Mouse (Mus musculus): ENCODE results near the gene Esp36. TPM values are rescaled to one million over a fixed set of nuclear protein-coding genes. Genes with fewer than 3 reads are reported as not detected.

The Esp36 gene
- not detected in 2 replicates for polyA plus RNA-seq (2012; rRNA removed)

DNA sequence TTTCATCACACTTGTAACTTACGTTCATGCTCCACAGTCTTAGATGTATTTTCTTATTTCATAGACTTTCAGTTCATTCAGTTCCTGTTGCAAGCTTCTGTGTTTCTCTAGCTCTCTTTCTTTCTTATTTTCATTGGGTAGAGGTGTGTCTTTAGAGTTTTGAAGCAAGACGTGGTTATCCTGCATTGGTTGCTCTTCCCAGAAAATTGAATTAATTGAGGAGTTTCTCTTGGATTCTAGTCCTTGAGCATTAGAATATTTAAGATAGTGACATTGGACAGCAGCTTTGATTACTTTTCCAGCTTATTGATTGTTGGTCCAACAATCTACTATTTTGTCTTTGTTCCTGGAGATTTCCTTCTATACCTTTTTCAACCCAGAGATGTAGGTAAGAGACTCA, at the start of gene Esp36:
TSS of gene Esp36 (minus strand) at position 101 of the 400 bp plus-strand sequence.

Other genes starting within 250 kb of the Esp36 start
- gene Olfr134, start 248.8 kb downstream of the Esp36 start, polyA plus RNA-seq (2012; rRNA removed), result not detected in 2 replicates
- gene Olfr135, start 215.8 kb downstream of the Esp36 start, polyA plus RNA-seq (2012; rRNA removed), result not detected in 2 replicates
- not detected in 2 replicates for gene Olfr138, start 159.2 kb downstream of the Esp36 start, polyA plus RNA-seq (2012; rRNA removed)
- not detected in 2 replicates for gene Olfr137, start 112.6 kb downstream of the Esp36 start, polyA plus RNA-seq (2012; rRNA removed)
- not detected in 2 replicates for gene Olfr136, start 90.4 kb downstream of the Esp36 start, polyA plus RNA-seq (2012; rRNA removed)
- not detected in 2 replicates for gene Esp34, start 134.0 kb upstream of the Esp36 start, polyA plus RNA-seq (2012; rRNA removed)
- not detected in 2 replicates for gene Esp31, start 219.3 kb upstream of the Esp36 start, polyA plus RNA-seq (2012; rRNA removed)

Measured in colon, adult 2 months (tissue).